Mouse (Mus musculus): ENCODE measurements around the gene Rps6kl1. TPM values are rescaled to one million over a fixed set of nuclear protein-coding genes. Genes with fewer than 3 reads are reported as not detected.

The Rps6kl1 gene
- total and polyA plus RNA-seq, 2 experiments from 2014 or later: 0.11 to 1.1 TPM

DNA sequence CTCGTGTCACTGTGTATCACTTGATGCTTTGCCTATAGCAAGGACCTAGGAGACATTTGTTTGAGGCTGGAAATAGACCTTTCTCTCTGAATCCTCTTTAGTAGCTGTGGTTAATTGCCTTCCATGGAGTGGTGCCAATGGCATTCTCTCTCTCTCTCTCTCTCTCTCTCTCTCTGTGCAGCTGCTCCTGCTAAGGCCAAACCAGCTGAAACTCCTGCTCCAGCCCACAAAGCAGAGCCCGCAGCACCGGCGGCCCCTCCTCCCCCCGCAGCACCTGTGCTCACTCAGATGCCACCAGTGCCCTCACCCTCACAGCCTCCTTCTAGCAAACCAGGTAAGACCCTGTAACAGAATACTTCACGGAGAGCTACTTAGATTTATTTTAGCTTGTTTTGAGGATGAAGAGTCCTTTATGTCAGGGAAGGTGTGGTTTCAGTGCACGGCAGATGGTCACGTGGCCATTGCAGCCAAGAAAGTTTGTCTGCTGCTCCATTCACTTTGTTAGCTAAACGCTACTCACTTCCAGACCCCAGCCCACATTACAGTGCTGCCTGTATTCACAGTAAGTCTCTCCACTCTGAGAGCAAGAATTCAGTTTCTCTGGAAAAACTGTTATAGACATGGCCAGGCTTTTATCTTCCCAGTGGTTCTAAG, 29.1 kb downstream of the Rps6kl1 start:
- Histone ChIP-seq H3K27me3 (ENCODE audit: control insufficient read depth, insufficient read depth, low read length) (no peaks in the 10 kb centered on the region), H3K36me3 (replicated peaks; ENCODE audit: control insufficient read depth, insufficient read depth, low read length) (peaks cover 93% of the 10 kb centered on the region), H3K4me3 (ENCODE audit: low read depth, low read length) (no peak overlapping the region), H3K9ac (replicated peaks; ENCODE audit: low read depth, low read length) (no peak overlapping the region), H3K4me2 (ENCODE audit: low read depth, low read length) (no peak overlapping the region), H3K27ac (ENCODE audit: low read depth) (no peak overlapping the region), H3K4me1 (ENCODE audit: control insufficient read depth, insufficient read depth) (no peaks in the 10 kb centered on the region), H3K9me3 (replicated peaks; ENCODE audit: control insufficient read depth, low read length) (no peaks in the 10 kb centered on the region)
- 88% methylated on average over 9 of the region's 9 CpGs for WGBS
- TF ChIP-seq CTCF (IDR thresholded peaks at IDR 0.05; ENCODE audit: low read depth): no peak
- TF ChIP-seq EP300 (IDR thresholded peaks at IDR 0.05; ENCODE audit: low read depth): no peak
- ATAC-seq (ENCODE audit: insufficient read depth, low read depth) (no peak), DNase-seq (ENCODE audit: low spot score) (no peak)

DNA sequence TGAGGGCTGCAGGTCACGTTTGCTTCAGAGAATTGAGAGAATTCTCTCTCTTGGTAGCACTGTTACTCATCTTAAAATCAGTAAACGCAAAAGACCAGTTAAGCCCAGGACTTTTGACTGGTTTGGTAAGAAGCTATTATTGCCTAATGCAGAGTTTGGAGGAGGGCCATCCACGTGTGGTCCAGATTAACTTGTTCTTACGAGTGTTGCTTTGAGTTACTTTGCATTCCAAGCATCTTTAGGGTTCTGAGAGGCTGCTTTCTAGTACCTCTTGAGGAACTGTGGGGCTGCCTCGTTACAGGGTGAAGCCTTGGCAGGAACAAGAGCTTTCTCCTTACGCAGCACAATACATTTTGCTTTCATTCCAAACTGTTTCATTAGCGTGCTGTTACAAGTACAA, 35.4 kb downstream of the Rps6kl1 start:
- H3K36me3 ChIP-seq (replicated peaks; ENCODE audit: control insufficient read depth, insufficient read depth, low read length): peaks cover 53% of the 10 kb centered on the region
- no peak overlapping the region for H3K4me2 ChIP-seq (ENCODE audit: low read depth, low read length)
- H3K9ac ChIP-seq (replicated peaks; ENCODE audit: low read depth, low read length): no peak overlapping the region
- H3K27me3 ChIP-seq (ENCODE audit: control insufficient read depth, insufficient read depth, low read length): no peaks in the 10 kb centered on the region
- no peak for DNase-seq (ENCODE audit: low spot score)
- H3K27ac ChIP-seq (ENCODE audit: low read depth): no peak overlapping the region
- ATAC-seq (ENCODE audit: insufficient read depth, low read depth): no peak
- no peaks in the 10 kb centered on the region for H3K9me3 ChIP-seq (replicated peaks; ENCODE audit: control insufficient read depth, low read length)
- H3K4me3 ChIP-seq (ENCODE audit: low read depth, low read length): no peak overlapping the region
- WGBS: 61% methylated on average over 7 of the region's 7 CpGs
- no peak for TF ChIP-seq CTCF (IDR thresholded peaks at IDR 0.05; ENCODE audit: low read depth)
- no peak for TF ChIP-seq EP300 (IDR thresholded peaks at IDR 0.05; ENCODE audit: low read depth)
- H3K4me1 ChIP-seq (ENCODE audit: control insufficient read depth, insufficient read depth): peaks cover 24% of the 10 kb centered on the region

DNA sequence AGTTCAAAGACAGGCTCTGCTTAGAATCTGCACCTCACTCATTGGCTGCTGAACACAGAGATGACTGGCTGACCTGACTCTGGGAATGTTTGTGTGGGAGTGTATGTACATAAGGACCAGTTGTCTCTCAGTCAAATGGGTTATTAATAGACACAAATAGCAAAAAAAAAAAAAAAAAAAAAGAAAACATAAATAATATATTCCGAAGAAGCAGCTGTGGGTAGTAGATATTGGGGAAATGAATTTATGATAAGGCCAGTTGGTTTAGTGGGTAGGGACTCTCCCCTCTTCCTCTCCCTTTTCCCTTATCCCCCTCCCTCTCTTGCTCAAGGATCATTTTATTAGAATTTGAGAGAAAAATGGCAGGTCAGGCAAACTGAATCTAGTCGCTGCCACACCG, 37.1 kb downstream of the Rps6kl1 start:
- no peaks in the 10 kb centered on the region for H3K27me3 ChIP-seq (ENCODE audit: control insufficient read depth, insufficient read depth, low read length)
- H3K4me2 ChIP-seq (ENCODE audit: low read depth, low read length): no peak overlapping the region
- no peak overlapping the region for H3K9ac ChIP-seq (replicated peaks; ENCODE audit: low read depth, low read length)
- ATAC-seq (ENCODE audit: insufficient read depth, low read depth): no peak
- no peak for DNase-seq (ENCODE audit: low spot score)
- peaks cover 31% of the 10 kb centered on the region for H3K4me1 ChIP-seq (ENCODE audit: control insufficient read depth, insufficient read depth)
- no peak overlapping the region for H3K27ac ChIP-seq (ENCODE audit: low read depth)
- H3K4me3 ChIP-seq (ENCODE audit: low read depth, low read length): no peak overlapping the region
- H3K36me3 ChIP-seq (replicated peaks; ENCODE audit: control insufficient read depth, insufficient read depth, low read length): peaks cover 35% of the 10 kb centered on the region
- WGBS: 91% methylated on average over 3 of the region's 3 CpGs
- TF ChIP-seq EP300 (IDR thresholded peaks at IDR 0.05; ENCODE audit: low read depth) (no peak), CTCF (IDR thresholded peaks at IDR 0.05; ENCODE audit: low read depth) (no peak)
- no peaks in the 10 kb centered on the region for H3K9me3 ChIP-seq (replicated peaks; ENCODE audit: control insufficient read depth, low read length)

DNA sequence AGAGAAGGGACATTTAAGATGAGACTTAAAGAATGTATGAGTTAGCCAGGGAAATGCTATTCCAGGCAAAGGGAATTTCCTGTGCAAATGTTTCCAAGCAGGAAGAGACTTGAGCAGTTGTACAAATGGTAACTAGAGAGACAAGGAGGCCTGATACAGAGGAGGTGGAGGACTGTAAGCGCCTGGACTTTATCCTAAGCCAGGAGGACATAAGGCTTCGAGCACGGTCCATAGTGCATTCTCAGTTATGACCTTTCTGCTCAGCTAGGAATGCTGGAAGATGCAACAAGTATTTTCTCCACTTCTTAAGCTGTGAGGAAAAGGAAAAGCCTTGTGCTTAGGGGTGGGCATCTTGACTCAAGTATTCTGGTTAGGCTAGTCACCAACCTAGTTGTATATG, 37.7 kb downstream of the Rps6kl1 start:
- Histone ChIP-seq H3K4me3 (ENCODE audit: low read depth, low read length) (no peak overlapping the region), H3K4me1 (ENCODE audit: control insufficient read depth, insufficient read depth) (peaks cover 31% of the 10 kb centered on the region), H3K9ac (replicated peaks; ENCODE audit: low read depth, low read length) (no peak overlapping the region), H3K4me2 (ENCODE audit: low read depth, low read length) (peak overlapping the region; percentile 84; the same call in 1 of the 2 replicates), H3K36me3 (replicated peaks; ENCODE audit: control insufficient read depth, insufficient read depth, low read length) (peaks cover 30% of the 10 kb centered on the region), H3K27me3 (ENCODE audit: control insufficient read depth, insufficient read depth, low read length) (no peaks in the 10 kb centered on the region), H3K9me3 (replicated peaks; ENCODE audit: control insufficient read depth, low read length) (no peaks in the 10 kb centered on the region), H3K27ac (ENCODE audit: low read depth) (peak overlapping the region; percentile 26; the same call in 1 of the 2 replicates)
- WGBS: 59% methylated on average over 3 of the region's 3 CpGs
- DNase-seq (ENCODE audit: low spot score): no peak
- no peak for ATAC-seq (ENCODE audit: insufficient read depth, low read depth)
- TF ChIP-seq EP300 (IDR thresholded peaks at IDR 0.05; ENCODE audit: low read depth) (no peak), CTCF (IDR thresholded peaks at IDR 0.05; ENCODE audit: low read depth) (no peak)

DNA sequence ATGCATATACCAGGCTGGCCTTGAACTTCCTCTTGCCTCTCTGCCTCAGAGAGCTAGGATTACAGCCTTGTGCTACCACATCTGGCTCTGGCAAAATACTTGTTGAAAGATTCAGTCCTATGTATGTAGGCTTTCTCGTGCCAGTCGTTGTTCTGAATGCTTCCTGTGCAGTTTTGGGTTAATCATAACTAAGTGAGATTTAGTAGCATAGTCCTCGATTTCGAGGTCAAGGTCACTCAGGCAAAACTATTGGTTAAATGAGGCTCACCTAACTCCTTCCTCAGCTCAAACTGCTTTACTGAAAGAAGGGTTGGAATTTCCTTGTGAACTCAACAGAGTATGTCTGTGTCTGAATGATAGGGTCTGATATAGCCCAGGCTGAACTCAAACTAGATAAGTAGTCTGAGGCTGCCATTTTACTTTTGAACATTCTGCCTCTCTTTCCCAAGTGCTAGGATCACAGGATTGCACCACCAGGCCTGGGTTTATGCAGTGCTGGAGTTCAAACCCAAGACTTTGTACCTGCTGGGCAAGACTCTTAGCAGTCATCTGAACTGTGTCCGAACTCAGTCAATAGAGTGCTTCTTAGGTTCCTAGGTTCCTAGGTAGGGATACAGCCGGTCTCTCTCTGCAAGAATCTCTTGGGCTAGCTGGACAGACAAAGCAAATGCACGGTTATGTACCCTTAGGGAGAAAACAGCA, 38.4 kb downstream of the Rps6kl1 start:
- DNase-seq (ENCODE audit: low spot score) (no peak), ATAC-seq (ENCODE audit: insufficient read depth, low read depth) (no peak)
- H3K4me2 ChIP-seq (ENCODE audit: low read depth, low read length): peak overlapping the region; percentile 84
- 70% methylated on average over 7 of the region's 7 CpGs for WGBS
- peaks cover 26% of the 10 kb centered on the region for H3K36me3 ChIP-seq (replicated peaks; ENCODE audit: control insufficient read depth, insufficient read depth, low read length)
- H3K9me3 ChIP-seq (replicated peaks; ENCODE audit: control insufficient read depth, low read length): no peaks in the 10 kb centered on the region
- H3K9ac ChIP-seq (replicated peaks; ENCODE audit: low read depth, low read length): peak overlapping the region; percentile 99; the same call in 1 of the 2 replicates
- no peak overlapping the region for H3K4me3 ChIP-seq (ENCODE audit: low read depth, low read length)
- H3K27ac ChIP-seq (ENCODE audit: low read depth): peak overlapping the region; percentile 26; the same call in 1 of the 2 replicates
- peaks cover 31% of the 10 kb centered on the region for H3K4me1 ChIP-seq (ENCODE audit: control insufficient read depth, insufficient read depth)
- no peaks in the 10 kb centered on the region for H3K27me3 ChIP-seq (ENCODE audit: control insufficient read depth, insufficient read depth, low read length)
- no peak for TF ChIP-seq EP300 (IDR thresholded peaks at IDR 0.05; ENCODE audit: low read depth)
- TF ChIP-seq CTCF (IDR thresholded peaks at IDR 0.05; ENCODE audit: low read depth): no peak
